Mouse (Mus musculus) heart, postnatal 0 days (tissue): ENCODE measurements around the gene Opa3. TPM values are rescaled to one million over a fixed set of nuclear protein-coding genes. Genes with fewer than 3 reads are reported as not detected.
A peak's percentile ranks its signal among the peaks of the same experiment; 100 is the strongest.

Experiments used
- ATAC-seq: fragments of 200-750 bp; cut with Nextera tagmentation; 2 replicates; pipeline ENCODE4 v1.8.0; 2017; ENCODE audit warnings: low read depth, moderate number of reproducible peaks, moderate library complexity; ENCODE audit not compliant: insufficient read depth
- DNase-seq: peaks from one replicate; pipeline ENCODE4 v3.0.0-alpha.2; 2016; ENCODE audit warnings: low spot score
- H3K27ac ChIP-seq: fragments of 300-500 bp; sonication (generic); 2 replicates; pipeline ENCODE4 v1.5.1; 2014; ENCODE audit warnings: low read depth, mild to moderate bottlenecking
- H3K27me3 ChIP-seq: fragments of 300-500 bp; sonication (generic); 2 replicates; pipeline ENCODE4 v1.6.1; 2014; ENCODE audit warnings: low read length, mixed read lengths; ENCODE audit not compliant: control insufficient read depth, insufficient read depth
- H3K36me3 ChIP-seq: fragments of 300-500 bp; sonication (generic); replicated peaks from 2 replicates; pipeline ENCODE4 v1.6.1; 2014; ENCODE audit warnings: low read length, mixed read lengths; ENCODE audit not compliant: control insufficient read depth, insufficient read depth
- H3K4me1 ChIP-seq: fragments of 300-500 bp; sonication (generic); 2 replicates; pipeline ENCODE4 v1.6.1; 2014; ENCODE audit warnings: antibody characterized with exemption; ENCODE audit not compliant: control insufficient read depth, insufficient read depth
- H3K4me2 ChIP-seq: fragments of 300-500 bp; sonication (generic); 2 replicates; pipeline ENCODE4 v1.6.1; 2014; ENCODE audit warnings: low read depth, mild to moderate bottlenecking, low read length, moderate library complexity
- H3K4me3 ChIP-seq: fragments of 300-500 bp; sonication (generic); 2 replicates; pipeline ENCODE4 v1.5.1; 2014; ENCODE audit warnings: low read depth, low read length
- H3K9ac ChIP-seq: fragments of 300-500 bp; sonication (generic); replicated peaks from 2 replicates; pipeline ENCODE4 v1.6.1; 2014; ENCODE audit warnings: low read depth, low read length, mixed read lengths
- H3K9me3 ChIP-seq: fragments of 300-500 bp; sonication (generic); replicated peaks from 2 replicates; pipeline ENCODE4 v1.6.1; 2016; ENCODE audit warnings: low read length; ENCODE audit not compliant: control insufficient read depth
- CTCF ChIP-seq: IDR thresholded peaks from 2 replicates; pipeline ENCODE4 v1.5.1; 2016; ENCODE audit warnings: antibody characterized with exemption, control low read depth, low read depth
- EP300 ChIP-seq: IDR thresholded peaks from 2 replicates; pipeline ENCODE4 v1.6.1; 2016; ENCODE audit warnings: antibody characterized with exemption, low read depth
- WGBS: fragments of 180-500 bp; shearing (Covaris S2); extraction: QIAGEN DNeasy Blood & Tissue Kit; methylation state at CpG from one replicate; pipeline ENCODE4 v1.1.7; 2014; 5-methylcytosine and 5-hydroxymethylcytosine counted together
- polyA plus RNA-seq: library from polyadenylated mRNA; unstranded; fragments of >200 nt; fragmentation: Nextera tagmentation; extraction: Ambion mirVana; gene quantifications from 2 replicates; pipeline ENCODE4 v1.2.1, GENCODE M21; 2015
- total RNA-seq: library from RNA; depleted of rRNA; stranded (reverse); fragments of >200 nt; gene quantifications from 2 replicates; pipeline ENCODE4 v1.2.3, GENCODE M21; 2014; ENCODE audit warnings: low replicate concordance

The Opa3 gene
- total and polyA plus RNA-seq, 2 experiments from 2014 or later, result 40.5 to 56.4 TPM

GRCm38 (mm10) chr7:19231849-19232248 is 3.7 kb downstream of the Opa3 start:
- DNase-seq (no peak), ATAC-seq (no peak)
- Histone ChIP-seq H3K27me3 (no peaks in the 10 kb centered on the region), H3K36me3 (no peaks in the 10 kb centered on the region), H3K9me3 (no peaks in the 10 kb centered on the region), H3K27ac (no peak overlapping the region), H3K9ac (no peak overlapping the region), H3K4me1 (peaks cover 27% of the 10 kb centered on the region), H3K4me2 (no peak overlapping the region), H3K4me3 (no peak overlapping the region)
- WGBS, result 88% methylated on average over 3 of the region's 3 CpGs
- TF ChIP-seq EP300 (no peak), CTCF (no peak)

- Histone ChIP-seq H3K4me1 (peaks cover 38% of the 10 kb centered on the region), H3K9me3 (no peaks in the 10 kb centered on the region), H3K27me3 (no peaks in the 10 kb centered on the region), H3K4me2 (no peak overlapping the region), H3K9ac (no peak overlapping the region), H3K27ac (peak overlapping the region; percentile 81; the same call in 1 of the 2 replicates), H3K4me3 (no peak overlapping the region), H3K36me3 (no peaks in the 10 kb centered on the region)
- TF ChIP-seq EP300, result no peak
- no peak for TF ChIP-seq CTCF
- DNase-seq (no peak), ATAC-seq (no peak)
- WGBS, result 70% methylated on average over 5 of the region's 5 CpGs
These were observed 6.5 kb downstream of the Opa3 start for GRCm38 (mm10) chr7:19234652-19235051.

GRCm38 (mm10) chr7:19235092-19235671 is 7.0 kb downstream of the Opa3 start:
- peaks cover 35% of the 10 kb centered on the region for H3K4me1 ChIP-seq
- H3K27me3 ChIP-seq, result no peaks in the 10 kb centered on the region
- DNase-seq (no peak), ATAC-seq (no peak)
- no peak for TF ChIP-seq CTCF
- TF ChIP-seq EP300, result no peak
- no peak overlapping the region for H3K4me2 ChIP-seq
- H3K9me3 ChIP-seq, result no peaks in the 10 kb centered on the region
- peak overlapping the region; percentile 81 for H3K27ac ChIP-seq
- 65% methylated on average over 2 of the region's 2 CpGs for WGBS
- H3K9ac ChIP-seq, result no peak overlapping the region
- no peak overlapping the region for H3K4me3 ChIP-seq
- H3K36me3 ChIP-seq, result no peaks in the 10 kb centered on the region

GRCm38 (mm10) chr7:19236411-19236810 is 8.3 kb downstream of the Opa3 start:
- H3K9me3 ChIP-seq, result no peaks in the 10 kb centered on the region
- DNase-seq (peak; percentile 47), ATAC-seq (peak; percentile 12)
- no peak overlapping the region for H3K4me2 ChIP-seq
- no peak overlapping the region for H3K4me3 ChIP-seq
- no peak for TF ChIP-seq EP300
- TF ChIP-seq CTCF, result no peak
- no peaks in the 10 kb centered on the region for H3K27me3 ChIP-seq
- H3K4me1 ChIP-seq, result peaks cover 35% of the 10 kb centered on the region
- H3K9ac ChIP-seq, result peak overlapping the region; percentile 8; the same call in 1 of the 2 replicates
- 50% methylated on average over 2 of the region's 2 CpGs for WGBS
- no peaks in the 10 kb centered on the region for H3K36me3 ChIP-seq
- H3K27ac ChIP-seq, result peak overlapping the region; percentile 81

GRCm38 (mm10) chr7:19238344-19238743 is 10.2 kb downstream of the Opa3 start:
- peak; percentile 28; the same call in 1 of the 2 replicates for ATAC-seq
- peak overlapping the region; percentile 87 for H3K27ac ChIP-seq
- no peak overlapping the region for H3K4me3 ChIP-seq
- WGBS, result 59% methylated on average over 4 of the region's 4 CpGs
- DNase-seq, result peak; percentile 79
- H3K9ac ChIP-seq, result no peak overlapping the region
- TF ChIP-seq CTCF (no peak), EP300 (0 out of 2 replicates have a peak, but pooled peaks have one; percentile 31)
- no peaks in the 10 kb centered on the region for H3K36me3 ChIP-seq
- H3K4me2 ChIP-seq, result no peak overlapping the region
- peaks cover 35% of the 10 kb centered on the region for H3K4me1 ChIP-seq
- H3K27me3 ChIP-seq, result no peaks in the 10 kb centered on the region
- H3K9me3 ChIP-seq, result no peaks in the 10 kb centered on the region

- ATAC-seq (peak; percentile 83), DNase-seq (peak; percentile 84)
- Histone ChIP-seq H3K4me1 (peaks cover 35% of the 10 kb centered on the region), H3K36me3 (no peaks in the 10 kb centered on the region), H3K9me3 (no peaks in the 10 kb centered on the region), H3K27me3 (no peaks in the 10 kb centered on the region), H3K27ac (peak overlapping the region; percentile 87), H3K9ac (no peak overlapping the region), H3K4me3 (no peak overlapping the region), H3K4me2 (no peak overlapping the region)
- WGBS, result 0% methylated on average over 1 of the region's 1 CpGs
- peak; percentile 98 for TF ChIP-seq CTCF
- TF ChIP-seq EP300, result no peak
These were observed 11.3 kb downstream of the Opa3 start for GRCm38 (mm10) chr7:19239423-19239822.
